Mouse (Mus musculus): ENCODE results near the gene Ncf1. TPM values are rescaled to one million over a fixed set of nuclear protein-coding genes. Genes with fewer than 3 reads are reported as not detected.

Ncf1 gene
- polyA plus RNA-seq (2014; fragmentation: Nextera tagmentation; extraction: Ambion mirVana) = 4.3 and 4.5 TPM in 2 replicates

- no peaks in the 10 kb centered on the region for H3K36me3 ChIP-seq (ENCODE audit: control insufficient read depth, insufficient read depth, low read length)
- 82% methylated on average over 7 of the region's 7 CpGs for WGBS
- H3K4me3 ChIP-seq (ENCODE audit: low read depth, low read length) = no peak within 1 kb of the TSS
- no peak within 1 kb of the TSS for H3K4me2 ChIP-seq (replicated peaks; ENCODE audit: low read depth, low read length)
- no peak for ATAC-seq (ENCODE audit: insufficient number of reproducible peaks, insufficient read depth, low FRiP score, low read depth)
- no peaks in the 10 kb centered on the region for H3K9me3 ChIP-seq (ENCODE audit: control insufficient read depth, low read depth, low read length)
- H3K4me1 ChIP-seq (ENCODE audit: control insufficient read depth, insufficient read depth, low read length) = peaks cover 17% of the 10 kb centered on the region
- no peak within 1 kb of the TSS for H3K9ac ChIP-seq (replicated peaks; ENCODE audit: low read depth, low read length)
- H3K27me3 ChIP-seq (ENCODE audit: control insufficient read depth, insufficient read depth, low read length) = no peaks in the 10 kb centered on the region
- H3K27ac ChIP-seq (ENCODE audit: low read length) = no peak within 1 kb of the TSS
These were observed at the start of gene Ncf1 for GRCm38 (mm10) chr5:134229391-134229790. Ncf1 (minus strand) TSS chr5:134229625.

GRCm38 (mm10) chr5:134277109-134277508 is 47.7 kb upstream of the Ncf1 start:
- ATAC-seq (ENCODE audit: insufficient number of reproducible peaks, insufficient read depth, low FRiP score, low read depth) = peak; percentile 33; the same call in 1 of the 2 replicates
- Histone ChIP-seq H3K9me3 (ENCODE audit: control insufficient read depth, low read depth, low read length) (no peaks in the 10 kb centered on the region), H3K9ac (replicated peaks; ENCODE audit: low read depth, low read length) (no peak overlapping the region), H3K36me3 (ENCODE audit: control insufficient read depth, insufficient read depth, low read length) (peaks cover 87% of the 10 kb centered on the region), H3K27me3 (ENCODE audit: control insufficient read depth, insufficient read depth, low read length) (no peaks in the 10 kb centered on the region), H3K4me1 (ENCODE audit: control insufficient read depth, insufficient read depth, low read length) (no peaks in the 10 kb centered on the region), H3K4me3 (ENCODE audit: low read depth, low read length) (no peak overlapping the region), H3K4me2 (replicated peaks; ENCODE audit: low read depth, low read length) (no peak overlapping the region), H3K27ac (ENCODE audit: low read length) (no peak overlapping the region)
- WGBS = 71% methylated on average over 4 of the region's 4 CpGs

DNA sequence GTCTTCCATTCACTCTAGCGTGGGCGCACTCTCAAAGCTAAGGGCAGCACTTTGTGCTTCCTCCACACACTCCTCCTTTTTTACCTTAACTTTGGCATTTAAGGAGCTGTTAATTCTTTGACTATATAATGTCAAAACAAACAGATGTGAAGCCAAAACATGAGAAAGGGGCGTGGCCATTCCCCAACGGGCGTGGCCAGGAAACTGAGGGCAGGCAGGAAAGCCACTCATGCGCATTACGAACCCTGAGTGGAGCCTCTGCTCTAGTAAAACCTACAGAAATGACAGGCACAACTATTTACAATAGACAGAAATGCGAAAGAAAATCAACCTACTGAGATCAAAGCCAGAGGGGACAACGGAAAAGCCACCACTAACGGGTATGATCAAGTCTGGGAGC is 46.1 kb upstream of the Ncf1 start:
- no peak for ATAC-seq (ENCODE audit: insufficient number of reproducible peaks, insufficient read depth, low FRiP score, low read depth)
- H3K4me1 ChIP-seq (ENCODE audit: control insufficient read depth, insufficient read depth, low read length) = no peaks in the 10 kb centered on the region
- H3K36me3 ChIP-seq (ENCODE audit: control insufficient read depth, insufficient read depth, low read length) = peaks cover 95% of the 10 kb centered on the region
- H3K4me3 ChIP-seq (ENCODE audit: low read depth, low read length) = no peak overlapping the region
- H3K9me3 ChIP-seq (ENCODE audit: control insufficient read depth, low read depth, low read length) = no peaks in the 10 kb centered on the region
- H3K9ac ChIP-seq (replicated peaks; ENCODE audit: low read depth, low read length) = no peak overlapping the region
- WGBS = 84% methylated on average over 10 of the region's 10 CpGs
- no peak overlapping the region for H3K4me2 ChIP-seq (replicated peaks; ENCODE audit: low read depth, low read length)
- no peaks in the 10 kb centered on the region for H3K27me3 ChIP-seq (ENCODE audit: control insufficient read depth, insufficient read depth, low read length)
- H3K27ac ChIP-seq (ENCODE audit: low read length) = no peak overlapping the region

GRCm38 (mm10) chr5:134275021-134275420 is 45.6 kb upstream of the Ncf1 start:
- Histone ChIP-seq H3K27ac (ENCODE audit: low read length) (no peak overlapping the region), H3K27me3 (ENCODE audit: control insufficient read depth, insufficient read depth, low read length) (no peaks in the 10 kb centered on the region), H3K36me3 (ENCODE audit: control insufficient read depth, insufficient read depth, low read length) (peaks cover 93% of the 10 kb centered on the region), H3K4me3 (ENCODE audit: low read depth, low read length) (no peak overlapping the region), H3K4me1 (ENCODE audit: control insufficient read depth, insufficient read depth, low read length) (no peaks in the 10 kb centered on the region), H3K9ac (replicated peaks; ENCODE audit: low read depth, low read length) (no peak overlapping the region), H3K9me3 (ENCODE audit: control insufficient read depth, low read depth, low read length) (no peaks in the 10 kb centered on the region), H3K4me2 (replicated peaks; ENCODE audit: low read depth, low read length) (no peak overlapping the region)
- ATAC-seq (ENCODE audit: insufficient number of reproducible peaks, insufficient read depth, low FRiP score, low read depth) = no peak
- WGBS = 79% methylated on average over 11 of the region's 11 CpGs

DNA sequence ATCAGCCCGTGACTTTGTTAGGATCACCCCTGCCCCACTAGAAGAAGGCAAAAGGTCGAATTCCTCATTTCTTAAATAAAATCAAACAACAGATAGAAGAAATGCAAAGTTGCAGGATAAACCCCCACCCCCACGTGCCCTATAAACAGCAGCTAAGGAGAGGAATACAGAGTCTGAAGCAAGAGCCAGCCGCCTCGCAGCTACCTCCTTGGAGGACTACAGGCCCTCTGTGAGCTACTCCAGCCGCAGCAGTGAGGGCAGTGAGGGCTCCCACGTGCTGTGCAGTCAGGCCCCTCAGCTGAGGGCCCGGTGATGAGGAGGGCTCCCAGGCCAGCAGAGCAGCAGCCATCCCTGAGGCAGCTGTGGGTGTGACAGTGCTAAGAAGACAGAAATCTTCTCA is 44.3 kb upstream of the Ncf1 start:
- 81% methylated on average over 8 of the region's 8 CpGs for WGBS
- H3K4me1 ChIP-seq (ENCODE audit: control insufficient read depth, insufficient read depth, low read length) = no peaks in the 10 kb centered on the region
- no peak overlapping the region for H3K4me3 ChIP-seq (ENCODE audit: low read depth, low read length)
- H3K9ac ChIP-seq (replicated peaks; ENCODE audit: low read depth, low read length) = no peak overlapping the region
- H3K4me2 ChIP-seq (replicated peaks; ENCODE audit: low read depth, low read length) = no peak overlapping the region
- no peak for ATAC-seq (ENCODE audit: insufficient number of reproducible peaks, insufficient read depth, low FRiP score, low read depth)
- H3K9me3 ChIP-seq (ENCODE audit: control insufficient read depth, low read depth, low read length) = no peaks in the 10 kb centered on the region
- H3K36me3 ChIP-seq (ENCODE audit: control insufficient read depth, insufficient read depth, low read length) = peaks cover 93% of the 10 kb centered on the region
- no peaks in the 10 kb centered on the region for H3K27me3 ChIP-seq (ENCODE audit: control insufficient read depth, insufficient read depth, low read length)
- H3K27ac ChIP-seq (ENCODE audit: low read length) = no peak overlapping the region

- H3K27ac ChIP-seq (ENCODE audit: low read length) = no peak overlapping the region
- no peaks in the 10 kb centered on the region for H3K27me3 ChIP-seq (ENCODE audit: control insufficient read depth, insufficient read depth, low read length)
- H3K4me1 ChIP-seq (ENCODE audit: control insufficient read depth, insufficient read depth, low read length) = no peaks in the 10 kb centered on the region
- no peak overlapping the region for H3K4me3 ChIP-seq (ENCODE audit: low read depth, low read length)
- no peak for ATAC-seq (ENCODE audit: insufficient number of reproducible peaks, insufficient read depth, low FRiP score, low read depth)
- WGBS = 84% methylated on average over 11 of the region's 11 CpGs
- no peak overlapping the region for H3K9ac ChIP-seq (replicated peaks; ENCODE audit: low read depth, low read length)
- H3K4me2 ChIP-seq (replicated peaks; ENCODE audit: low read depth, low read length) = no peak overlapping the region
- no peaks in the 10 kb centered on the region for H3K9me3 ChIP-seq (ENCODE audit: control insufficient read depth, low read depth, low read length)
- H3K36me3 ChIP-seq (ENCODE audit: control insufficient read depth, insufficient read depth, low read length) = peaks cover 89% of the 10 kb centered on the region
These were observed 43.3 kb upstream of the Ncf1 start for GRCm38 (mm10) chr5:134272761-134273160.

- peaks cover 89% of the 10 kb centered on the region for H3K36me3 ChIP-seq (ENCODE audit: control insufficient read depth, insufficient read depth, low read length)
- no peaks in the 10 kb centered on the region for H3K4me1 ChIP-seq (ENCODE audit: control insufficient read depth, insufficient read depth, low read length)
- no peak for ATAC-seq (ENCODE audit: insufficient number of reproducible peaks, insufficient read depth, low FRiP score, low read depth)
These were observed 42.0 kb upstream of the Ncf1 start for GRCm38 (mm10) chr5:134271421-134271820.

GRCm38 (mm10) chr5:134270566-134270965 is 41.1 kb upstream of the Ncf1 start:
- peaks cover 90% of the 10 kb centered on the region for H3K36me3 ChIP-seq (ENCODE audit: control insufficient read depth, insufficient read depth, low read length)
- H3K27me3 ChIP-seq (ENCODE audit: control insufficient read depth, insufficient read depth, low read length) = no peaks in the 10 kb centered on the region
- no peak overlapping the region for H3K4me3 ChIP-seq (ENCODE audit: low read depth, low read length)
- 73% methylated on average over 4 of the region's 4 CpGs for WGBS
- no peak overlapping the region for H3K9ac ChIP-seq (replicated peaks; ENCODE audit: low read depth, low read length)
- H3K9me3 ChIP-seq (ENCODE audit: control insufficient read depth, low read depth, low read length) = no peaks in the 10 kb centered on the region
- H3K27ac ChIP-seq (ENCODE audit: low read length) = no peak overlapping the region
- H3K4me1 ChIP-seq (ENCODE audit: control insufficient read depth, insufficient read depth, low read length) = no peaks in the 10 kb centered on the region
- ATAC-seq (ENCODE audit: insufficient number of reproducible peaks, insufficient read depth, low FRiP score, low read depth) = no peak
- H3K4me2 ChIP-seq (replicated peaks; ENCODE audit: low read depth, low read length) = no peak overlapping the region

More at GRCm38 (mm10) chr5:134271421-134271820, 42.0 kb upstream of the Ncf1 start:
- H3K4me3 ChIP-seq (ENCODE audit: low read depth, low read length) = no peak overlapping the region
- H3K4me2 ChIP-seq (replicated peaks; ENCODE audit: low read depth, low read length) = no peak overlapping the region
- no peak overlapping the region for H3K9ac ChIP-seq (replicated peaks; ENCODE audit: low read depth, low read length)
- 88% methylated on average over 11 of the region's 11 CpGs for WGBS
- no peaks in the 10 kb centered on the region for H3K27me3 ChIP-seq (ENCODE audit: control insufficient read depth, insufficient read depth, low read length)
- no peak overlapping the region for H3K27ac ChIP-seq (ENCODE audit: low read length)
- H3K9me3 ChIP-seq (ENCODE audit: control insufficient read depth, low read depth, low read length) = no peaks in the 10 kb centered on the region

DNA sequence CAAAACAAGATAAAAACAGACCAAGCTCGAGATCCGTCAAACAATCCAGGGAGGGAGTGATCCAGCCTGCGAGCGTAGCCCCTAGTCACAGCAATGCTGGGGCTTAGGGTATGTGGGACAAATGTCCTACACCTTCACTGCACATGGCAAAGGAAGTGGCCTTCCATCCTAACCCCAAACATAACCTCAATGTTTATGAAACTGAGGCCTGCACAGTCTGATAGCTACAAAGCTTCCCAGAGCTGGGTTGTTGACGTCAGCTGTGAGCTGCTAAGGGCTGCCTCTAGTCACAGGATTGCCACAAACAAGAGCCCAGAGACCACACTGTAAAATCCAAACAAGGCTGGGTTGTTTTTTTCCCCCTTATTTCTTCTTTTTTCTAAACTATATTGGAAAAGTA is 40.3 kb upstream of the Ncf1 start:
- ATAC-seq (ENCODE audit: insufficient number of reproducible peaks, insufficient read depth, low FRiP score, low read depth) = no peak
- no peaks in the 10 kb centered on the region for H3K4me1 ChIP-seq (ENCODE audit: control insufficient read depth, insufficient read depth, low read length)
- no peaks in the 10 kb centered on the region for H3K27me3 ChIP-seq (ENCODE audit: control insufficient read depth, insufficient read depth, low read length)
- H3K36me3 ChIP-seq (ENCODE audit: control insufficient read depth, insufficient read depth, low read length) = peaks cover 90% of the 10 kb centered on the region
- H3K9me3 ChIP-seq (ENCODE audit: control insufficient read depth, low read depth, low read length) = no peaks in the 10 kb centered on the region
- no peak overlapping the region for H3K4me2 ChIP-seq (replicated peaks; ENCODE audit: low read depth, low read length)
- H3K27ac ChIP-seq (ENCODE audit: low read length) = no peak overlapping the region
- 84% methylated on average over 5 of the region's 5 CpGs for WGBS
- H3K9ac ChIP-seq (replicated peaks; ENCODE audit: low read depth, low read length) = no peak overlapping the region
- no peak overlapping the region for H3K4me3 ChIP-seq (ENCODE audit: low read depth, low read length)

Measured in stomach, embryonic 14.5 days (tissue).